Mouse (Mus musculus): Measurements from ENCODE around the gene Kcng1. TPM values are rescaled to one million over a fixed set of nuclear protein-coding genes. Genes with fewer than 3 reads are reported as not detected.

The Kcng1 gene
- 0.12 and 0.19 TPM in 2 replicates for polyA plus RNA-seq (2015; fragmentation: Nextera tagmentation; extraction: Ambion mirVana)

DNA sequence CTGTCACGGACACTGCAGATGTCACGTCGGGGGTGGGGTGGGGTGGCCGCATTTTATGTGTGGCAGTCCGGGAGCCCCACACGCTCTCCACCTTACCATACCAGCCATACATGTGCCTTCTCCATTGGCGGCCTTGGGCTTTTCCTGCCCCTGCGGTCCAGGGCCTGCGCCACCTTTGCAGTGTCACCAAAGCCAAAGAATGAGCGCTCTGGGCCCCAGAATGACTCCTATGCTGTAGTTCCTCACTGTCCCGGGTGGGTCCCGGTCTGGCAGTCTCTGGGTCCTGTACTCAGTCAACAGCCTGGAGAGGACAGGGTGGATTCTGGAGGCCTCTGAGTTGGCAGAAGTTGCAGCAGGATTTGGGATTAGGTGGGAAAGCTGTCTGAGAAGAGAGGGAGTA is at the start of gene Kcng1:
Gene Kcng1 (minus strand): TSS at position 155 of the 400 bp plus-strand sequence.
- Histone ChIP-seq H3K27me3 (ENCODE audit: control insufficient read depth, insufficient read depth, low read depth, low read length) (peaks cover 56% of the 10 kb centered on the region), H3K27ac (ENCODE audit: low read length) (no peak within 1 kb of the TSS), H3K4me3 (ENCODE audit: low read depth, low read length) (peak within 1 kb of the TSS; percentile 40), H3K4me1 (ENCODE audit: control insufficient read depth, low read depth, low read length) (peaks cover 2% of the 10 kb centered on the region), H3K9ac (ENCODE audit: low read depth, low read length) (no peak within 1 kb of the TSS), H3K36me3 (ENCODE audit: control insufficient read depth, insufficient read depth) (no peaks in the 10 kb centered on the region), H3K9me3 (replicated peaks; ENCODE audit: control insufficient read depth, low read length) (no peaks in the 10 kb centered on the region), H3K4me2 (ENCODE audit: low read depth, low read length) (peak within 1 kb of the TSS; percentile 57)
- 14% methylated on average over 12 of the region's 12 CpGs for WGBS (ENCODE audit: insufficient replicate concordance)
- ATAC-seq (ENCODE audit: low read depth) = no peak

DNA sequence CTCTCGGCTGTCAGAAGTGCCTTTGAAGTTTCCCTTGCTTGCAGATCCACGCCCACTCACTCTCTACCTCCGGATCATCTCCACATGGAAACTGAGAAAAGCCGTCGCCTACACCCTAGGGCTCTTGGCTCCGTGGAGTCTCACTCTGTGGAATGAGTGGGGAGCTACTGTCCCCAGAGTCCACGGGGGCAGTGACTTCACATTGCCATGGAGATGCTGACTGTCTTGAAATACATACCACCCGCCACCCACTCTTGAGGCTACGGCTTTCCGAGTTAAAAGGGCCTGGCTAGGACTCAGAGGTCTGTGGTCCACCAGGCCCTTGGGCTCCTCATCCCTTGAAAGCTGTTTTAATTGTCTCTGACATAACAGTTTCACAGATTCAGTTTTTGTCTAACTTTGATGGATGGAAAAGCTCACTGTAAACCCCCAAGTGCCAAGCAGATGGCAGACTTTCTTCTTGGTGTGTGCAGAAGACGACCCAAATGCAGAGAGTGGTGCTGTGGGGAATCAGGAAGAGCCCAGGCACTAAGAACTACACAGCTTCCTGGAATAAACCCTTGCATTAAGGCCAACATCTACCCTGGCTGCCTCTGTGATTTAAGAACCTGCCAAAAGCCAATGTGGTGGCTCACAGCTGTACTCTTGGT is 49.0 kb upstream of the Kcng1 start:
- no peaks in the 10 kb centered on the region for H3K36me3 ChIP-seq (ENCODE audit: control insufficient read depth, insufficient read depth)
- no peak overlapping the region for H3K4me2 ChIP-seq (ENCODE audit: low read depth, low read length)
- H3K9ac ChIP-seq (ENCODE audit: low read depth, low read length) = no peak overlapping the region
- WGBS (ENCODE audit: insufficient replicate concordance) = 62% methylated on average over 11 of the region's 11 CpGs
- no peak for ATAC-seq (ENCODE audit: low read depth)
- H3K27ac ChIP-seq (ENCODE audit: low read length) = no peak overlapping the region
- no peaks in the 10 kb centered on the region for H3K27me3 ChIP-seq (ENCODE audit: control insufficient read depth, insufficient read depth, low read depth, low read length)
- H3K9me3 ChIP-seq (replicated peaks; ENCODE audit: control insufficient read depth, low read length) = no peaks in the 10 kb centered on the region
- no peak overlapping the region for H3K4me3 ChIP-seq (ENCODE audit: low read depth, low read length)
- H3K4me1 ChIP-seq (ENCODE audit: control insufficient read depth, low read depth, low read length) = no peaks in the 10 kb centered on the region

DNA sequence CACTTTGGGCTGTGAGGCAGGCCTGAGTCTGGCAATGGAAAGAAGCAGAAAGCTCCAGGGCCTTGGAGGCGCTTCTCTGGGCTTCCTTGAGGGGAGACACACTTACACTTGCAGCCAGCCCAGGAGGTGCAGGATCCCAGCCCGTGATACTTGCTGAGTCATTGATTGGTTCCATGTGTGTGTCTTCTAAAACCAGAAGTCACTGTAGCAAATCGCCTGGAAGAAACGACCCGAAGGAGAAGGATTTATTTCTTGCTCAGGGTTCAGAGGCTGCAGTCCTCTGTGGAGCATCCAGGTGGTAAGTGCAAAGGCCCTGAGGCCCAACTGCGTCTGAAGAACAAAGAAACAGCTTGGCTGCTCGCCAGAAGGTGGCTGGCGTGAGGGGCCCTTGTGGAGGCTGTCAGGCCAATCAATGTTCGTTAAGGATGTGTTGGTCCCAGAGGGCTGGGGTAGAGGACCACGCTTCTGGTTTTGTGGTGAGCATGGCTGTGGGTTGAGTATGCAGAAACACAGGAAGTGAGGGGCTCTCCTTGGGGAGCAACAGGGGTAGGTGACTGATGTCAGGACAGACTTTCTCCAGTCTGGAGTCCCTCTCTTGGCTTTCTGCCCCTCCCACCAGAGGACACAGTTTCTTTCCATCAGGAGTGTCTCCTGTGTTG is 40.3 kb upstream of the Kcng1 start:
- no peak overlapping the region for H3K27ac ChIP-seq (ENCODE audit: low read length)
- 24% methylated on average over 10 of the region's 10 CpGs for whole genome bisulfite sequencing (ENCODE audit: insufficient replicate concordance)

DNA sequence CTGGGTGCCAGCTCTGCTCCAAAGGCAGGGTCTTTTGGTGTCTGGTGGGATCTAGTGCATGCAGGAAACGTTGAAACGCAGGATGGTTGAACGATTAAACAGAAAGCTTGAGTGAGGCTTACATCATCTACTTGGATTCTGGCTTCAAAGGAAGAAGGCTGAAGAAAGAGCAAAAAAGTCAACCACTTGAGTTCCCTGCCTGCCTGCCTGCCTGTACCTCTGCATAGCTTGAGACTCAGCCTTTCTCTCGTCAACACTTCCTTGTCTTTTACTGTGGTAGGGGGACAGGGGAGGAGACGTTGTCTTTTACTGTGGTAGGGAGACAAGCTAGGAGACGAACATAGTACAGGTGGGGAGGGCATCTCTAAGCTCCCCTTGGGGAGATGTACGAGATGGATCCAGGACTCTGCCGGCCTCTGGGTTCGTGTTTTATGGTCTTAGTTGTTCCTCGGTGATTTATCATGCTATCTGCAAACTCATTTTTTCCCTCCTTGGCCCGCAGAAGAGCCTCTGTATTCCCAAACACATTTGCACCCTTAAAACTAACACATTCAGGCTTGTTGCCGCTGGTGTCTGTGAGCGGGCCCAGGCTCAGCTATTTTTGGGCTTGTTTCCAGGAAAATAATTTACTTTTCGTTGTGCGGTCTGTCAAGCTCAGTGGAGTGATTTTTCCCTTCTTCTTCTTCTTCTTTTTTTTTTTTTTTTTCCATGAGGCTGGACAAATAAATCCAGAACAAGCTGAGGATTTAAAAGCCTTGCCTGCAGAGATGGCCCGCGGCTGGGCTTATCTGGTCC is 39.0 kb upstream of the Kcng1 start:
- no peak overlapping the region for H3K9ac ChIP-seq (ENCODE audit: low read depth, low read length)
- H3K4me2 ChIP-seq (ENCODE audit: low read depth, low read length) = no peak overlapping the region
- ATAC-seq (ENCODE audit: low read depth) = no peak
- no peaks in the 10 kb centered on the region for H3K27me3 ChIP-seq (ENCODE audit: control insufficient read depth, insufficient read depth, low read depth, low read length)
- no peaks in the 10 kb centered on the region for H3K4me1 ChIP-seq (ENCODE audit: control insufficient read depth, low read depth, low read length)
- H3K27ac ChIP-seq (ENCODE audit: low read length) = no peak overlapping the region
- H3K9me3 ChIP-seq (replicated peaks; ENCODE audit: control insufficient read depth, low read length) = no peaks in the 10 kb centered on the region
- no peak overlapping the region for H3K4me3 ChIP-seq (ENCODE audit: low read depth, low read length)
- H3K36me3 ChIP-seq (ENCODE audit: control insufficient read depth, insufficient read depth) = no peaks in the 10 kb centered on the region
- WGBS (ENCODE audit: insufficient replicate concordance) = 63% methylated on average over 17 of the region's 17 CpGs

More for the DNA sequence above, 40.3 kb upstream of the Kcng1 start:
- Histone ChIP-seq H3K27me3 (ENCODE audit: control insufficient read depth, insufficient read depth, low read depth, low read length) (no peaks in the 10 kb centered on the region), H3K9me3 (replicated peaks; ENCODE audit: control insufficient read depth, low read length) (no peaks in the 10 kb centered on the region), H3K36me3 (ENCODE audit: control insufficient read depth, insufficient read depth) (no peaks in the 10 kb centered on the region), H3K9ac (ENCODE audit: low read depth, low read length) (no peak overlapping the region), H3K4me2 (ENCODE audit: low read depth, low read length) (no peak overlapping the region), H3K4me3 (ENCODE audit: low read depth, low read length) (no peak overlapping the region), H3K4me1 (ENCODE audit: control insufficient read depth, low read depth, low read length) (no peaks in the 10 kb centered on the region)
- no peak for ATAC-seq (ENCODE audit: low read depth)

DNA sequence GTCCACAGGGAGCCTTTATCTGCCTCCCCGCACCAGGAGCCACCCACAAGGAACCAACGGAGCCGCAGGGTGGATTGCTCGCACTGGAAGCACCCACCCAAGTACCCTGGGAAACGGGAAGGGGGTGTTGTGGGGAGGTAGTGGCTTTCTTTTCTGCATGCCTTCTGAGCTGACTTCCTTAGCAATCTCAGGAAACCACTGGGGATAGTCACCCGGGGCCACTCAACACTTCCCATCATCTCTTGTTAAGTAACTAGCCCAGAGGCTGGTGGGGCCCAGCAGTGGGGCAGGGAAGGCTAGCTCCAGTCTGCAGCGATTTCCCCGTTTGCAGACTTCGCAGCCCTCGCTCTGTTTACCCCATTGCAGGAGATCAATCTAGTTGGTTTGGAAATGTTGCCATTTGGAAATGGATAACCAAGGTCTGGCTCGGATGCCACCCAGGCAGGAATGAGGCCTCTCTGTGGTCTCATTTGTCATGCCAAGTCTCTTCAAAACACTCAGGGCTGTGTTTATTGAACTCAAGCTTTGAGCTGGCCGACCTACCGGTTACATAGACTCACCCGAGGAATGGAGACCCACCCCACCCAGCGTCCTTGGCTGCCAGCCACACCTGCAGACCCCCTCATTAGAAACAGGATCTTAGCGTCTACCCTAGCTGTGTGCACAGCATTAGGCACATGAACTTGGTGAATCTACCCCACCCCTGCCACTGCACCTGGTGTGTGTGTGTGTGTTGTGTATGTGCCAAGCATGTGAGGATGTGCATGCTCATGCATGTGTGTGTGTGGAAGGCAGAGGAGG is 33.3 kb upstream of the Kcng1 start:
- no peak overlapping the region for H3K9ac ChIP-seq (ENCODE audit: low read depth, low read length)
- ATAC-seq (ENCODE audit: low read depth) = no peak
- WGBS (ENCODE audit: insufficient replicate concordance) = 15% methylated on average over 16 of the region's 16 CpGs

DNA sequence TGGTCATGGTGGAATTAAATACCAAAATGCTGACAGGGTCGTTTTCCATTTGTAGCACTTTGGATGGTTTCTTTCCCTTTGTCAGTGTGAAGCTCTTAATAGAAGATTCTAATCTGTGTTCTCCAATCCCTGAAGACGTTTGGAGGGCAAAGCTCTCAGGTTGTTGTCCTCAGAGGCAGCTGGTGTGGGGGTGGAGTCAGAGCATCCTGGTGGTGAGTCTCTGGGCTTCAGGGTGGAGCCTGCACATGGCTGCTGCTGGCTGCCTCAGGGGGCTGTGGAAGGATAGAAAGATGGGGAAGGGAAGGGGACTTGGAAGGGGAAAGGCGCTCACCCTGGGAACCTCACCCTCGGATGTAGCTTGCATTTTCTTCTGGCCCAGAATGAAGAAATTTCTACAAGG is 31.0 kb upstream of the Kcng1 start:
- no peaks in the 10 kb centered on the region for H3K4me1 ChIP-seq (ENCODE audit: control insufficient read depth, low read depth, low read length)
- H3K9ac ChIP-seq (ENCODE audit: low read depth, low read length) = no peak overlapping the region
- 36% methylated on average over 4 of the region's 4 CpGs for WGBS (ENCODE audit: insufficient replicate concordance)
- no peak for ATAC-seq (ENCODE audit: low read depth)
- H3K36me3 ChIP-seq (ENCODE audit: control insufficient read depth, insufficient read depth) = no peaks in the 10 kb centered on the region
- H3K27me3 ChIP-seq (ENCODE audit: control insufficient read depth, insufficient read depth, low read depth, low read length) = no peaks in the 10 kb centered on the region
- no peaks in the 10 kb centered on the region for H3K9me3 ChIP-seq (replicated peaks; ENCODE audit: control insufficient read depth, low read length)
- no peak overlapping the region for H3K27ac ChIP-seq (ENCODE audit: low read length)
- no peak overlapping the region for H3K4me2 ChIP-seq (ENCODE audit: low read depth, low read length)
- no peak overlapping the region for H3K4me3 ChIP-seq (ENCODE audit: low read depth, low read length)

More for the DNA sequence above, 33.3 kb upstream of the Kcng1 start:
- Histone ChIP-seq H3K27me3 (ENCODE audit: control insufficient read depth, insufficient read depth, low read depth, low read length) (no peaks in the 10 kb centered on the region), H3K9me3 (replicated peaks; ENCODE audit: control insufficient read depth, low read length) (no peaks in the 10 kb centered on the region), H3K4me2 (ENCODE audit: low read depth, low read length) (no peak overlapping the region), H3K27ac (ENCODE audit: low read length) (no peak overlapping the region), H3K4me3 (ENCODE audit: low read depth, low read length) (no peak overlapping the region), H3K4me1 (ENCODE audit: control insufficient read depth, low read depth, low read length) (no peaks in the 10 kb centered on the region), H3K36me3 (ENCODE audit: control insufficient read depth, insufficient read depth) (no peaks in the 10 kb centered on the region)

DNA sequence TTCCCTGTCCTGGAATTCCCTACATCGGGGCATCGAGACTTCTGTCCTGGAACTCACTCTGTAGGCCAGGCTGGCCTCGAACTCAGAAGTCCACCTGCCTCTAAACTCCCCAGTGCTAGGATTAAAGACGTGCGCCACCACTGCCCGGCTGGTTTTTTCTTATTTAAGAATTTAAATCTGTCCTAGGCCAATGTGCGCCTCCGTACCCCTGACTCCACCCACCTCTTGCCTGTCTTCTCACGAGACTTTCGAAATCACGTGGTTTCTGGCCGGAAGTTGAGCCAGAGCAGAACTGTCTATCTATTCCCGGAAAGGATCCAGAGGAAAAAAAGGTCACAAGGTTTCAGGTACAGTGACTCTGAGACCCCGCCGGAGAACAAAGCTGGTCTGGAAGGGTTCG is 29.5 kb upstream of the Kcng1 start:
- H3K27me3 ChIP-seq (ENCODE audit: control insufficient read depth, insufficient read depth, low read depth, low read length) = no peaks in the 10 kb centered on the region
- no peak for ATAC-seq (ENCODE audit: low read depth)
- H3K9me3 ChIP-seq (replicated peaks; ENCODE audit: control insufficient read depth, low read length) = no peaks in the 10 kb centered on the region
- H3K4me2 ChIP-seq (ENCODE audit: low read depth, low read length) = no peak overlapping the region
- H3K27ac ChIP-seq (ENCODE audit: low read length) = no peak overlapping the region
- no peak overlapping the region for H3K9ac ChIP-seq (ENCODE audit: low read depth, low read length)
- no peaks in the 10 kb centered on the region for H3K36me3 ChIP-seq (ENCODE audit: control insufficient read depth, insufficient read depth)
- no peak overlapping the region for H3K4me3 ChIP-seq (ENCODE audit: low read depth, low read length)
- 69% methylated on average over 16 of the region's 16 CpGs for WGBS (ENCODE audit: insufficient replicate concordance)
- no peaks in the 10 kb centered on the region for H3K4me1 ChIP-seq (ENCODE audit: control insufficient read depth, low read depth, low read length)

DNA sequence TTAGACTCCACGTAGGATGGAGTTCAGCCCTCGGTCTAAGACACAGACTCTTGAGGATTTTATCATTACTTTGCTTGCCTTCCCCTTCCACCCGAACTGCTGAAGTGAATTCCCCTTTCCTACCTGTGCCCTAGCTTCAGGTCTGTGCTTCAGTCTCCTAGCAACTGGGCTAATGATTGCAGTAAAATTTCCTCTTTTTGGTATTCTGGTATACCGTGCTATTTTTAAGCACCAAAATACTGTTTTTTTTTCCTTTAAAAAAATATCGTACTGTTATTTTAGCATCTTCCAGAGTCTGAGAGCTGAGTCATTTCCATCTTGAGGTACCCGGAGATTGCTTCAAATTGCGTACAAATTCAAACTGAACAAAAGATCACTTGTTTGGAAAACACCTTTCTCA is 27.4 kb upstream of the Kcng1 start:
- no peak for ATAC-seq (ENCODE audit: low read depth)
- WGBS (ENCODE audit: insufficient replicate concordance) = 35% methylated on average over 7 of the region's 7 CpGs

More for the DNA sequence above, 27.4 kb upstream of the Kcng1 start:
- Histone ChIP-seq H3K4me1 (ENCODE audit: control insufficient read depth, low read depth, low read length) (no peaks in the 10 kb centered on the region), H3K4me3 (ENCODE audit: low read depth, low read length) (no peak overlapping the region), H3K9ac (ENCODE audit: low read depth, low read length) (no peak overlapping the region), H3K9me3 (replicated peaks; ENCODE audit: control insufficient read depth, low read length) (no peaks in the 10 kb centered on the region), H3K27me3 (ENCODE audit: control insufficient read depth, insufficient read depth, low read depth, low read length) (no peaks in the 10 kb centered on the region), H3K27ac (ENCODE audit: low read length) (no peak overlapping the region), H3K4me2 (ENCODE audit: low read depth, low read length) (no peak overlapping the region), H3K36me3 (ENCODE audit: control insufficient read depth, insufficient read depth) (no peaks in the 10 kb centered on the region)

Measured in liver, embryonic 16.5 days (tissue).